Mouse (Mus musculus): ENCODE measurements at regions not wholly inside any gene's neighbourhood (a gene's known extent, or its start where the extent isn't known, plus 50 kb on each side); places are given as distances from the start of the nearest gene placed in this dataset.
"Not testable (repeated sequence)": the region's sequence is repeated elsewhere in the genome, so short reads cannot be mapped to it uniquely, and the experiment has no call there.

- TF ChIP-seq CTCF (IDR thresholded peaks at IDR 0.05 in 2 of 3, conservative IDR thresholded peaks at IDR 0.05 in 1 of 3; ENCODE audit: control insufficient read depth in 1 of 3, insufficient read depth in 1 of 3, low read depth in 2 of 3, low read length in 3 of 3, poor library complexity in 1 of 3, severe bottlenecking in 1 of 3) = peak in 2 of 3 experiments; percentile 9 to 31; a peak in 1 of 6 replicates
- not testable (repeated sequence) for TF ChIP-seq MYB (IDR thresholded peaks at IDR 0.05; ENCODE audit: low read depth, low read length)
Measured at GRCm38 (mm10) chr6:89128141-89128540, 226.1 kb downstream of the Tpra1 start.

Measured in MEL (cell line).